Mouse (Mus musculus): ENCODE data around the gene Scd3.
"Not testable (repeated sequence)": the region's sequence is repeated elsewhere in the genome, so short reads cannot be mapped to it uniquely, and the experiment has no call there.

The Scd3 gene

GRCm38 (mm10) chr19:44231608-44232151 lies 28.6 kb downstream of the Scd3 start:
- no peak for DNase-seq (ENCODE audit: low read depth in 2 of 2, low spot score in 2 of 2)

GRCm38 (mm10) chr19:44237471-44238006 lies 34.5 kb downstream of the Scd3 start:
- no peak for DNase-seq (ENCODE audit: low read depth in 2 of 2, low spot score in 2 of 2)

DNA sequence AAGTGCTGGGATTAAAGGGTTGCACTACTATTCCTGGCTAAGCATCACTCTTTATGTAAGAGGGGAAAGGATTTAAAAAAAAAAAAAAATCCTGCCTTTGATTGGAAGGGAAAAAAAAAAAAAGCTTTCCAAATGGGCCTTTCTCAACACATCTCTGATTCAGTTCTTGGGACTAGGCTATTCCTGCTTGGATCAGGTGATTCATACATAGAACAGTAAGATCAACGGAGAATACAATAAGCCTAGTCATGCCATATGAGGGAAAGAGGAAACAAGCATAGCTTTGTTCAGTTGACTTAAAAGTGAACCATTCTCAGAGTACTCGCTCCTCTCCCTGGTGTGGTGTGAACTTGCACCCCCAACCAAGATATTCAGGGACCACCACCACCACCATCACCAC lies 35.8 kb downstream of the Scd3 start:
- DNase-seq (ENCODE audit: low read depth in 2 of 2, low spot score in 2 of 2), result no peak

- DNase-seq (ENCODE audit: low read depth in 2 of 2, low spot score in 2 of 2), result peak in 1 of 2 experiments; percentile 46
These were observed 42.7 kb downstream of the Scd3 start for GRCm38 (mm10) chr19:44245761-44246171.

- DNase-seq (ENCODE audit: low read depth in 2 of 2, low spot score in 2 of 2), result no peak
These were observed 43.4 kb downstream of the Scd3 start for GRCm38 (mm10) chr19:44246341-44246911.

DNA sequence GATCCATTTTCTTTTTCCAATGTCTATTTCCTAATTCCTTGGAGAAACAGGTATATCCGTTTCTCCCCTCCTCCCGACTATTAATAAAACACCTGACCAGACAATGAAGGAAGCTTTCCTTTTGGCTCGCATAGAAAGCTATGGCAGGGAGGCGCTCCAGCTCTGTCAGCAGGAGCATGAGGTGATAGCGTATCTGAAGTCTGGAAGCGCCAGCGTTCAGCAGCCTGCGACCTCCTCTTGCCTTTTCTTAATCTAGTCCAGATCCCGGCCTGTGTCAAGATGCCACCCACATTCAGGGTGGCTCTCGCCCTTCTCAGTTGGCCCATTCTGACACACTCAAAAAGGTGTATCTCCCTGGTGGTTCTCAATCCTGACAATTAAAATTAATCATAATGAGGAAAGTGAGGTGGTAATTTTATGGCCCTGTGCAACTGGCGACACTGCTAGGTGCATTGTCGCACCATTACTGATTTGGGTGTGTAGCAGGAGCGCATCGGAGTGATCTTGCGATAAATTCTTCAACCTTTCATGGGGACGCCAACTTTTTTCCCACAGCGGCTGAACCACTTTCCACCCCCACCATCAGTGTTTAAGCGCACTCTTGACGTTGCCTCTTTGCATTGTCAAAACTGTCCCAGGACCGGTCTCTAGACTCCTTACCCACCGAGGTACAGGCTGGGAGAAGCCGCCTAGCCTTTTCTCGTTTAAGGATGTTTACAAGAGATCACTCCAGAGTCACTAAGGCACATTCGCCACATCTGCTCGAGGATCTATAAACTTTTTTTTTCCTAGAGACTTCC lies 44.4 kb downstream of the Scd3 start:
- no peak for DNase-seq (ENCODE audit: low read depth in 2 of 2, low spot score in 2 of 2)

DNA sequence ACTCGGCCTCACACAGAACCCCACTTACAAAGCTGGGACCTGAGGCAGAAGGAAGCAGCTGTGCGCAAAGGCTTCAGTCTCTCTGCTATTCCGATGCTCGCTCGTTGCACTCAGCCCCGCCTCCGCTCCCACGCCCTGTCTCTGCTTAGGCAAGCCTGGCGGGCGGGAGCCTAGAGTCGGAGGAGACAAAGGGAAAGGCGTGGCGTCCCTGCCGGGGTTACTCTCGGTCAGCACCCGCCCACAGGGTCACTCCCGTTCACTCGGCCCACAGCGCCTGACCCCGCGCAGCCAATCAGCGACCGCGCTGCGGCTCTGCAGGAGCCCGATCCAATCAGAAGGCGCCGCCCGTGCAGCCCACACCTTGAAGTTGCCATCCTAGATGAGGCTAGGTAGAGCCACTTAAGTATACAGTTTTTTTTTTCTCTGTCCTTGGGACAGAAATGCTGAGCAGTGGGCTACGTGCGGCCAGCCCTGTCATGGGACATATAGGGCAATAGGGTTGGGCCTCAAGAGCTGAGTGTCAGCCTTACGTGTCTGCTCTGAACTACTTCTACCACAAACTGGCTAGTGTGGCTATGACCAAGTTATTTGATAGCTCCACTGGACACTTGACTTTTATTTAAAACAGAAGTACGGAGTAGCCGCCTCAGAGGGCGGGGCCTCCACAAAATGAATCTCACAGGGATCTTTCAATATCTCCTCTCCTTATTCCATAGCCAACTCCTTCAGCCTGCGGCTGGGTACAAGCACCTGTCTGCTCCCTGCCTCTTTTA lies 45.2 kb downstream of the Scd3 start:
- peak; percentile 93 for DNase-seq (ENCODE audit: low read depth in 2 of 2, low spot score in 2 of 2)

- DNase-seq (ENCODE audit: low read depth in 2 of 2, low spot score in 2 of 2), result no peak
These were observed 45.8 kb downstream of the Scd3 start for GRCm38 (mm10) chr19:44248854-44249351.

DNA sequence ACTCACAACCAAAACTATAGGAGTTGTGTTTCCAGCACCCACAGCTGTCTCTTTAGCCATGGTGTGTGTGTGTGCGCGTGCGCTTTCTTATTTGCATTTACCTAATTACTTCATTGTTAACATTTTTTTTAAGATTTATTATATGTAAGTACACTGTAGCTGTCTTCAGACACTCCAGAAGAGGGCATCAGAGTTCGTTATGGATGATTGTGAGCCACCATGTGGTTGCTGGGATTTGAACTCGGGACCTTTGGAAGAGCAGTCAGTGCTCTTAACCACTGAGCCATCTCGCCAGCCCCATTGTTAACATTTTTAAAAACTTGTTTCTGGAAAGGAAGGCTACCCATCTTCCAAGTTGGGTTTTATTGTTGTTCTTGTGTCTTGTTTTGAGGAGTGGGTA lies 48.1 kb downstream of the Scd3 start:
- not testable (repeated sequence) for DNase-seq (ENCODE audit: low read depth in 2 of 2, low spot score in 2 of 2)

DNA sequence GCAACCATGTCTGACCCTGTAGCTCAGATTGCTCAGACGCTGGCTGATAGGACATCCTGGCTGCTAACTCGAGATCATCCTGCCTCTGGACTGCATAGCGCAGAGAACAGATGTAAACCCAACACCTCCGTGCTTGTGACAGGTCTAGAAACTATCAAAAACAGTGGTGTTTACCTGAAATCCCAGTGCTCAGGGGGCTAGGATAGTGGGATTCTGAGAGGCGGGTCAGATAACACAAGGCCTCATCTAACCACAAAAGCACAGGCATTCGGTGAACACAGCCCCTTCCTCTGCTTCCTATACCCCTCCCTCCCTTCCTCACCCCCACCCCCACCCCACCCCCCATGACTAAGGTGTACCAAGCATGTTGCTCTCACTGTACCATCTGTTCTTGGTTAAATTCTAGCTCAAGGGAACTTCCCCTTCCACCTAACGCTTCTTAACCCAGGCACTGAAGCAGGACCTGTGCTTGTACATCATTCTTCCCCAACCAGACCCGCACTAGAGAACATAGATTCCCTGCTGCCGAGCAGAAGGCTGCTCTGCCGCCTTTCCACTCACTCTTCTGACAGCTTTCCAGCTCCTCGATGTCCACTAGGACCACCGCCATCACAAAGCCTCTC lies 49.0 kb downstream of the Scd3 start:
- DNase-seq (ENCODE audit: low read depth in 2 of 2, low spot score in 2 of 2), result peak in 1 of 2 experiments; percentile 15

GRCm38 (mm10) chr19:44254106-44254505 lies 51.0 kb downstream of the Scd3 start:
- DNase-seq (ENCODE audit: low read depth in 2 of 2, low spot score in 2 of 2), result not testable (repeated sequence)

GRCm38 (mm10) chr19:44257377-44257966 lies 54.4 kb downstream of the Scd3 start:
- DNase-seq (ENCODE audit: low read depth in 2 of 2, low spot score in 2 of 2), result no peak

GRCm38 (mm10) chr19:44259484-44259883 lies 56.4 kb downstream of the Scd3 start:
- DNase-seq (ENCODE audit: low read depth in 2 of 2, low spot score in 2 of 2), result no peak

- no peak for DNase-seq (ENCODE audit: low read depth in 2 of 2, low spot score in 2 of 2)
These were observed 57.4 kb downstream of the Scd3 start for GRCm38 (mm10) chr19:44260487-44260886.

DNA sequence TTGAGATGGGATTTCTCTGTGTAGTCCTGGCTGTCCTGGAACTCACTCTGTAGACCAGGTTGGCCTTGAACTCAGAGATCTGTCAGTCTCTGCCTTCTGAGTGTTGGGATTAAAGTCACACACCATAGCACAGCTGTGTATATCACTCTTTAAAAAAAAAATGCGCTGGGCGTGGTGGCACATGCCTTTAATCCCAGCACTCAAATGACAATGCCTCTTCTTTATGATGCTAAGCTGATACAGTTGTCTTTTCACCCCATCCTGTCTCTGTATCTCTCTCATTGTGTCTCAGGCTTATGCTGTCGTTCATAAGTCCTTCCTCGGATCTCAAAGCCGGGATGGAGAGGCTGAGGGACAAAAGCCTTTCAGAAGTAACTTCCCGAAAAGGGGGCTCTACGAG lies 58.7 kb downstream of the Scd3 start:
- DNase-seq (ENCODE audit: low read depth in 2 of 2, low spot score in 2 of 2), result no peak

DNA sequence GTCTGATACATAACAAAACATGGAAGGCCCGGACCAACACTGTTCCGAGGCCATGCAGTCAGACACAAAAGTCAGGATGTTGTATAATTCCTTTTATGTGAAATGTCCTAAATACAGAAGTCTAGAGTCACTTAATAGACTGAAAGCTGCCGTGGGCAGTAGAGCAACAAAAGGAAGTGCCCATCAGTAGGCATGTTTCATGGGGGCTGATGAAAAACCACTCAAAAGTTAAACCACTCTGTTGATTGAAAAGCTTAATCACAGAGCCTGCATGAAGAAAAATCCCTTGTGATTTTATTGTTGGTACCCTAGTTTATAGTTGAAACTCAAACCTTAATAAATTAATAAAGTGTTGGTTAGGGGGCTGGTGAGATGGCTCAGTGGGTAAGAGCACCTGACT lies 60.5 kb downstream of the Scd3 start:
- no peak for DNase-seq (ENCODE audit: low read depth in 2 of 2, low spot score in 2 of 2)

GRCm38 (mm10) chr19:44264226-44264625 lies 61.2 kb downstream of the Scd3 start:
- DNase-seq (ENCODE audit: low read depth in 2 of 2, low spot score in 2 of 2), result no peak

- DNase-seq (ENCODE audit: low read depth in 2 of 2, low spot score in 2 of 2), result no peak
These were observed 62.2 kb downstream of the Scd3 start for GRCm38 (mm10) chr19:44265300-44265699.

DNA sequence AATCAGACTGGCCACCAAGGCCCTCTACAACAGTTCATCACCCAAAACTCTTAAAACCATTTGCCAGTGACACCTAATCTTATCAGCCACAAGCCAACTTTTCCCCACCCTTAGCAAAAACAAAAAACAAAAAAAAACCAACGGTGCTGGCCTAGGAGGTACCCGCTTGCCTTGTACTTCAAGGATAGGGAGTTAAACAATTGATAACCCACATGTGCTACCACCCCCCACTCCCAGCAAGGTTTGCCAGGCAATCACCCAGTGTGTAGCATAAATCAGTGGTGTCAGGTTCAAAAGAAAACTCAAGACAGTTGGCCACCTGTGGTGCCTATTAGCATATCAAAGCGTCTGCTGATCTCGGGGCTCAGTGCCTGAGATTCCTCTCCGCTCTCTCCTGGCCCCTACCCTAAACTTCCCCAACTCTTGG lies 62.9 kb downstream of the Scd3 start:
- DNase-seq (ENCODE audit: low read depth in 2 of 2, low spot score in 2 of 2), result no peak

DNA sequence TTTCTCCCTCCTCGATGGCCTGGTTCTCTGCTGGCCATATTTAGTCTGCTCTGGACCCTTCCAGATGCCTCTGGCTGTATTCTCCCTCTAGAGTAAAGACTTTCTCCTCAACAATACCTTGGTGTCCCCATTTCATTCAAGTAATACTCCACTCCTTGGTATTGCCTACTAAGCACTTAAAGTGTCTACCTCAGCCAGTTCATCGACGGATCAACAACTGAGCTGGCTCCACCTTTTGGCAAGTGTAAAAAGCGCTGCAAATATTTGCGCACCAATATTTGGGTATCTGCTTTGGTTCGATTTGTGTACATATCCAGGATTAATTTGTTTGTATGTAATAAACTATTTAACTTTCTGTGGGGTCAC lies 63.4 kb downstream of the Scd3 start:
- DNase-seq (ENCODE audit: low read depth in 2 of 2, low spot score in 2 of 2), result no peak
